Mouse (Mus musculus) stomach, embryonic 16.5 days (tissue): ENCODE data around the gene Cers6. TPM values are rescaled to one million over a fixed set of nuclear protein-coding genes. Genes with fewer than 3 reads are reported as not detected.

Experiments used
- ATAC-seq: fragments of 200-750 bp; cut with Nextera tagmentation; 2 replicates; pipeline ENCODE4 v1.8.0; 2017; ENCODE audit warnings: moderate number of reproducible peaks, moderate TSS enrichment; ENCODE audit not compliant: insufficient read depth, low FRiP score
- H3K27ac ChIP-seq: fragments of 300-500 bp; sonication (generic); 2 replicates; pipeline ENCODE4 v1.5.1; 2014; ENCODE audit warnings: low read length
- H3K27me3 ChIP-seq: fragments of 300-500 bp; sonication (generic); 2 replicates; pipeline ENCODE4 v1.6.1; 2014; ENCODE audit warnings: low read length, control low read depth, mixed read lengths; ENCODE audit not compliant: control insufficient read depth, insufficient read depth
- H3K36me3 ChIP-seq: fragments of 300-500 bp; sonication (generic); 2 replicates; pipeline ENCODE4 v1.6.1; 2014; ENCODE audit warnings: low read length; ENCODE audit not compliant: control insufficient read depth, insufficient read depth
- H3K4me1 ChIP-seq: fragments of 300-500 bp; sonication (generic); 2 replicates; pipeline ENCODE4 v1.6.1; 2014; ENCODE audit warnings: low read length, control low read depth, mixed read lengths; ENCODE audit not compliant: control insufficient read depth, insufficient read depth
- H3K4me2 ChIP-seq: fragments of 300-500 bp; sonication (generic); 2 replicates; pipeline ENCODE4 v1.6.1; 2014; ENCODE audit warnings: low read depth, low read length, mixed read lengths
- H3K4me3 ChIP-seq: fragments of 300-500 bp; sonication (generic); replicated peaks from 2 replicates; pipeline ENCODE4 v1.5.1; 2014; ENCODE audit warnings: mild to moderate bottlenecking, low read length
- H3K9ac ChIP-seq: fragments of 300-500 bp; sonication (generic); 2 replicates; pipeline ENCODE4 v1.6.1; 2014; ENCODE audit warnings: low read length
- H3K9me3 ChIP-seq: fragments of 300-500 bp; sonication (generic); replicated peaks from 2 replicates; pipeline ENCODE4 v1.6.1; 2016; ENCODE audit warnings: low read length, control low read depth; ENCODE audit not compliant: control insufficient read depth
- WGBS: fragments of 180-500 bp; shearing (Covaris S2); extraction: QIAGEN DNeasy Blood & Tissue Kit; methylation state at CpG from one replicate; pipeline ENCODE4 v1.1.7; 2014; 5-methylcytosine and 5-hydroxymethylcytosine counted together
- polyA plus RNA-seq: library from polyadenylated mRNA; unstranded; fragments of >200 nt; fragmentation: Nextera tagmentation; extraction: Ambion mirVana; gene quantifications from 2 replicates; pipeline ENCODE4 v1.2.1, GENCODE M21; 2015

Cers6 gene
- polyA plus RNA-seq, 1 experiment from 2014 or later, result 26.0 TPM

DNA sequence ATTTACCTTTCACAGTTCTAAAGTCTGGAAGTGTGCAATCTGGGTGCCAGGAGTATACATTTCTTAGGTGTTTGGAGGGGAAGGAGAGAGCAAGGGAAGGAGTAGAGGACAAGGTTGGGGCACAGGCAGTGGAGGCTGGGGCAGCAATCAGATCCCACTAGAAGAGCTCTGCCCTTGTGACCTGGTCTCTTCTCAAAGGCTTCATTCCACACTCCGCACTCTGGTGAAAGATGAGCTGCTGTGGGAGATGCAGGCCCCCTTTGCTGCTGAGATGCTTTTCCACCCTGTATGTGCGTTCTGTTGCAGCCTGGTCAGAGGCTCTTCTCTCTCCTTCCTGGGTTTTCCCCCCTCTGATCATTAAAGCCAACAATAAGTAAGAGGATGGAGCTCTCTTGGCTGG lies 84.7 kb downstream of the Cers6 start:
- Histone ChIP-seq H3K9ac (no peak overlapping the region), H3K36me3 (no peaks in the 10 kb centered on the region), H3K9me3 (no peaks in the 10 kb centered on the region), H3K27ac (no peak overlapping the region), H3K4me1 (no peaks in the 10 kb centered on the region), H3K4me2 (no peak overlapping the region), H3K4me3 (no peak overlapping the region), H3K27me3 (no peaks in the 10 kb centered on the region)
- 72% methylated on average over 2 of the region's 2 CpGs for WGBS
- ATAC-seq, result no peak; the same call in 1 of the 2 replicates

- Histone ChIP-seq H3K4me3 (no peak overlapping the region), H3K4me2 (no peak overlapping the region), H3K36me3 (no peaks in the 10 kb centered on the region), H3K4me1 (no peaks in the 10 kb centered on the region), H3K9me3 (no peaks in the 10 kb centered on the region), H3K27me3 (no peaks in the 10 kb centered on the region), H3K9ac (no peak overlapping the region), H3K27ac (no peak overlapping the region)
- ATAC-seq, result no peak
- 69% methylated on average over 5 of the region's 5 CpGs for WGBS
Observed at GRCm38 (mm10) chr2:68946819-68947218, 85.6 kb downstream of the Cers6 start.

DNA sequence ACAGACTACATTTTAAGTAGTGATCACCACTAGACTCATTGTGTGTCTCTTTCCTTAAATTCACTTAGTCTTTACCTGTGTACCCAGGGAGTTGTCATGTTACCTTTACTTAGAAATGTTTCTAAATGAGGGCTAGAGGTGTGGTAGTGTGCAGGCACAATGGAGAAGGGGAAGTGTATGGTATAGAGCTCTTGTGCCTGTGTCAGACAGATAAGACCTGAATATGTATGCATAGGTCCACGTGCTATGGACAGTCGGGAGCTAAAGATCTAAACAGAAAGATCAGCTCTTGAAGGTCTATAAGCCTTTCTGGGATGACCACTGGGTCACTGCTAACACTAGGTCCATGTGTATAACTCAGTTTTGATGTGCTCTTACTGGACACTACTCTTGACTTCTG lies 87.9 kb downstream of the Cers6 start:
- H3K4me3 ChIP-seq, result no peak overlapping the region

DNA sequence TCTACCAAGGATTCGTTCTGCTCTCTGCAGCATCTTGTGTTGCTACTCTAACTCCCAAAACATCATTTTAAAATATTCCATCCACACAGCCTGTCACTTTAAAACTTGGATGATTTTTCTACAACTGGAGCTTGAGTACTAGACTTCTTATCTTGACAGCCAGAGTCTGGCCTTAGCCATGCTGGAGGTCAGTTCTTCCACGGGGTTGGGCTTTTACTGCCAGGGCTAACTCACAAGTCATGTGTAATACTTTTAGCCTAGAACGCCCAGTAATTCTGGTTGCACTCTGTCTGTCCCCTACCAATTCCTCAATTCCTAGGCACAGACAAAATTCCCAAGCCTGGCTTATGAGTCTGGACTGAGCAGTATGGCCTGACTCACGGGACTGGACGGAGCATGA lies 88.5 kb downstream of the Cers6 start:
- no peaks in the 10 kb centered on the region for H3K27me3 ChIP-seq
- H3K4me3 ChIP-seq, result no peak overlapping the region
- H3K9ac ChIP-seq, result no peak overlapping the region
- no peak overlapping the region for H3K4me2 ChIP-seq
- H3K9me3 ChIP-seq, result no peaks in the 10 kb centered on the region
- no peaks in the 10 kb centered on the region for H3K36me3 ChIP-seq
- WGBS, result 70% methylated on average over 5 of the region's 5 CpGs
- no peak overlapping the region for H3K27ac ChIP-seq
- no peak for ATAC-seq
- H3K4me1 ChIP-seq, result no peaks in the 10 kb centered on the region

More for the DNA sequence above, 87.9 kb downstream of the Cers6 start:
- H3K4me1 ChIP-seq, result no peaks in the 10 kb centered on the region
- no peak overlapping the region for H3K4me2 ChIP-seq
- no peaks in the 10 kb centered on the region for H3K27me3 ChIP-seq
- no peak overlapping the region for H3K9ac ChIP-seq
- 83% methylated on average over 2 of the region's 2 CpGs for WGBS
- H3K36me3 ChIP-seq, result no peaks in the 10 kb centered on the region
- H3K9me3 ChIP-seq, result no peaks in the 10 kb centered on the region
- no peak for ATAC-seq
- H3K27ac ChIP-seq, result no peak overlapping the region

- no peak overlapping the region for H3K4me2 ChIP-seq
- H3K27me3 ChIP-seq, result no peaks in the 10 kb centered on the region
- H3K9me3 ChIP-seq, result no peaks in the 10 kb centered on the region
- no peak overlapping the region for H3K9ac ChIP-seq
- H3K4me1 ChIP-seq, result no peaks in the 10 kb centered on the region
- no peak overlapping the region for H3K27ac ChIP-seq
- no peak overlapping the region for H3K4me3 ChIP-seq
- no peak for ATAC-seq
- 97% methylated on average over 3 of the region's 3 CpGs for WGBS
- no peaks in the 10 kb centered on the region for H3K36me3 ChIP-seq
Observed at GRCm38 (mm10) chr2:68951706-68952105, 90.5 kb downstream of the Cers6 start.

GRCm38 (mm10) chr2:68953688-68954087 lies 92.4 kb downstream of the Cers6 start:
- peaks cover 3% of the 10 kb centered on the region; the same call in 1 of the 2 replicates for H3K4me1 ChIP-seq
- no peak for ATAC-seq
- H3K4me3 ChIP-seq, result no peak overlapping the region
- no peaks in the 10 kb centered on the region for H3K9me3 ChIP-seq
- H3K4me2 ChIP-seq, result no peak overlapping the region
- no peaks in the 10 kb centered on the region for H3K36me3 ChIP-seq
- no peak overlapping the region for H3K27ac ChIP-seq
- no peaks in the 10 kb centered on the region for H3K27me3 ChIP-seq
- WGBS, result 93% methylated on average over 2 of the region's 2 CpGs
- H3K9ac ChIP-seq, result no peak overlapping the region

DNA sequence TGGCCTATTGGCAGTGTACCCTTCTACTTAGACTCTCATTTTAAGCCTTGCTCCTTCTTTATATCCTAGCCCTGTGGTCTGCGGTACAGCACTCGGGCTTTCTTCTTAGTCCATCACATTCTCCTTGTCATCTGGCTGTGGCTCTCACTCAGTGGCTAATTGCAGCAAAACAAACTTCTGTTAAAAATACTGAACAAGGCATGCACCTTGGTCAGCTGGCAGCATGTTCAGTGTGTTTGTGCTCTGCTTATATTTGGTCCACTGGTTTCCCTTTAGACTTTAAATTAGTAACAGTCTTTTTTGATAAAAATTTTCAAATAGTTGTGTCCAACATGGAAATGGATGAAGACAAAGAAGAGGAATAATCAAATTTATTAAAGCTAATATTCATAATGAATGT lies 94.3 kb downstream of the Cers6 start:
- H3K9ac ChIP-seq, result no peak overlapping the region
- peaks cover 3% of the 10 kb centered on the region; the same call in 1 of the 2 replicates for H3K4me1 ChIP-seq
- H3K4me3 ChIP-seq, result no peak overlapping the region
- H3K4me2 ChIP-seq, result no peak overlapping the region
- 90% methylated on average over 2 of the region's 2 CpGs for WGBS
- no peaks in the 10 kb centered on the region for H3K36me3 ChIP-seq
- H3K27ac ChIP-seq, result no peak overlapping the region
- no peaks in the 10 kb centered on the region for H3K9me3 ChIP-seq
- no peak for ATAC-seq
- no peaks in the 10 kb centered on the region for H3K27me3 ChIP-seq

DNA sequence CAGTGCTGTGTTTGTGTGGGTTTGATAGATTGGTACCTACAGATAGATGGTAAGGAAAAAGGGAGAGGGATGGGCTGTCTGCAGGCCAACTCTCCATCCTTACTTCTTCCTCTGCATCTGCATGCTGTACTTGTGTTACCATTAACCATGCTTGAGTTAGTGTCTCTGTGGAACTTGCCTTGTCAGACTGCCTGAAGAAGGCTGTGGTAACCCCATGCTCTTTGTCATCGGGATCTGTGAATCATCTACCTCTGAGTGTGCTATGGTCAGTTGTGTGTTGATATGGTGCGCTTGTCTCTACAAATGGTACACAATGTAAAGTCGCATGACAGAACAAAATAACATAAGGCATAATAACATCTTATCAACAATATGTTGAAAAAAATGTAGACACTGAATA lies 94.9 kb downstream of the Cers6 start:
- no peaks in the 10 kb centered on the region for H3K36me3 ChIP-seq
- no peaks in the 10 kb centered on the region for H3K27me3 ChIP-seq
- no peak overlapping the region for H3K4me3 ChIP-seq
- no peak overlapping the region for H3K4me2 ChIP-seq
- H3K27ac ChIP-seq, result no peak overlapping the region
- H3K9me3 ChIP-seq, result no peaks in the 10 kb centered on the region
- ATAC-seq, result no peak
- no peak overlapping the region for H3K9ac ChIP-seq
- WGBS, result 90% methylated on average over 3 of the region's 3 CpGs
- peaks cover 3% of the 10 kb centered on the region; the same call in 1 of the 2 replicates for H3K4me1 ChIP-seq

GRCm38 (mm10) chr2:68957831-68958230 lies 96.6 kb downstream of the Cers6 start:
- Histone ChIP-seq H3K36me3 (no peaks in the 10 kb centered on the region), H3K27ac (no peak overlapping the region), H3K4me3 (no peak overlapping the region), H3K27me3 (no peaks in the 10 kb centered on the region), H3K4me1 (peaks cover 3% of the 10 kb centered on the region; the same call in 1 of the 2 replicates), H3K9ac (no peak overlapping the region), H3K4me2 (no peak overlapping the region), H3K9me3 (no peaks in the 10 kb centered on the region)
- ATAC-seq, result no peak
- WGBS, result 81% methylated on average over 7 of the region's 7 CpGs

- H3K4me3 ChIP-seq, result no peak overlapping the region
- ATAC-seq, result no peak
- WGBS, result 89% methylated on average over 4 of the region's 4 CpGs
- H3K4me1 ChIP-seq, result peaks cover 3% of the 10 kb centered on the region; the same call in 1 of the 2 replicates
- H3K27ac ChIP-seq, result no peak overlapping the region
- no peaks in the 10 kb centered on the region for H3K9me3 ChIP-seq
- H3K36me3 ChIP-seq, result no peaks in the 10 kb centered on the region
- no peaks in the 10 kb centered on the region for H3K27me3 ChIP-seq
- H3K4me2 ChIP-seq, result no peak overlapping the region
- no peak overlapping the region for H3K9ac ChIP-seq
Observed at GRCm38 (mm10) chr2:68959573-68959972, 98.3 kb downstream of the Cers6 start.
